Mouse (Mus musculus) stomach, embryonic 14.5 days (tissue): ENCODE measurements around the gene Sod3. TPM values are rescaled to one million over a fixed set of nuclear protein-coding genes. Genes with fewer than 3 reads are reported as not detected.

Source experiments
- ATAC-seq: fragments of 200-750 bp; cut with Nextera tagmentation; 2 replicates; pipeline ENCODE4 v1.8.0; 2017; ENCODE audit warnings: low read depth, moderate TSS enrichment; ENCODE audit not compliant: insufficient number of reproducible peaks, insufficient read depth, low FRiP score
- H3K27ac ChIP-seq: fragments of 300-500 bp; sonication (generic); 2 replicates; pipeline ENCODE4 v1.5.1; 2014; ENCODE audit warnings: mild to moderate bottlenecking, low read length, moderate library complexity, mixed read lengths
- H3K27me3 ChIP-seq: fragments of 300-500 bp; sonication (generic); 2 replicates; pipeline ENCODE4 v1.6.1; 2014; ENCODE audit warnings: low read length, control low read depth, mixed read lengths; ENCODE audit not compliant: control insufficient read depth, insufficient read depth
- H3K36me3 ChIP-seq: fragments of 300-500 bp; sonication (generic); 2 replicates; pipeline ENCODE4 v1.6.1; 2014; ENCODE audit warnings: mild to moderate bottlenecking, control low read depth, low read length, moderate library complexity, mixed read lengths; ENCODE audit not compliant: control insufficient read depth, insufficient read depth
- H3K4me1 ChIP-seq: fragments of 300-500 bp; sonication (generic); 2 replicates; pipeline ENCODE4 v1.6.1; 2014; ENCODE audit warnings: low read length, control low read depth, mixed read lengths; ENCODE audit not compliant: control insufficient read depth, insufficient read depth
- H3K4me2 ChIP-seq: fragments of 300-500 bp; sonication (generic); replicated peaks from 2 replicates; pipeline ENCODE4 v1.6.1; 2014; ENCODE audit warnings: low read depth, low read length, control low read depth
- H3K4me3 ChIP-seq: fragments of 300-500 bp; sonication (generic); 2 replicates; pipeline ENCODE4 v1.5.1; 2014; ENCODE audit warnings: low read depth, low read length, control low read depth
- H3K9ac ChIP-seq: fragments of 300-500 bp; sonication (generic); replicated peaks from 2 replicates; pipeline ENCODE4 v1.6.1; 2014; ENCODE audit warnings: low read depth, mild to moderate bottlenecking, control low read depth, low read length, moderate library complexity, mixed read lengths
- H3K9me3 ChIP-seq: fragments of 300-500 bp; sonication (generic); 2 replicates; pipeline ENCODE4 v1.6.1; 2016; ENCODE audit warnings: low read depth, low read length, control low read depth; ENCODE audit not compliant: control insufficient read depth
- WGBS: fragments of 180-500 bp; shearing (Covaris S2); extraction: QIAGEN DNeasy Blood & Tissue Kit; methylation state at CpG from one replicate; pipeline ENCODE4 v1.1.7; 2014; 5-methylcytosine and 5-hydroxymethylcytosine counted together
- polyA plus RNA-seq: library from polyadenylated mRNA; unstranded; fragments of >200 nt; fragmentation: Nextera tagmentation; extraction: Ambion mirVana; gene quantifications from 2 replicates; pipeline ENCODE4 v1.2.1, GENCODE M21; 2014

Gene Sod3
- polyA plus RNA-seq, 1 experiment from 2014 or later: 0.46 TPM

GRCm38 (mm10) chr5:52352730-52353129, 10.9 kb upstream of the Sod3 start:
- Histone ChIP-seq H3K27me3 (no peaks in the 10 kb centered on the region), H3K36me3 (no peaks in the 10 kb centered on the region), H3K27ac (no peak overlapping the region), H3K4me2 (no peak overlapping the region), H3K9ac (no peak overlapping the region), H3K9me3 (no peaks in the 10 kb centered on the region), H3K4me3 (no peak overlapping the region), H3K4me1 (no peaks in the 10 kb centered on the region)
- 82% methylated on average over 5 of the region's 5 CpGs for WGBS
- no peak for ATAC-seq

- Histone ChIP-seq H3K27ac (no peak overlapping the region), H3K9me3 (no peaks in the 10 kb centered on the region), H3K36me3 (no peaks in the 10 kb centered on the region), H3K27me3 (no peaks in the 10 kb centered on the region), H3K4me2 (no peak overlapping the region), H3K4me1 (no peaks in the 10 kb centered on the region), H3K9ac (no peak overlapping the region), H3K4me3 (no peak overlapping the region)
- WGBS: 73% methylated on average over 4 of the region's 4 CpGs
- ATAC-seq: no peak
Observed at GRCm38 (mm10) chr5:52354441-52354840, 9.2 kb upstream of the Sod3 start.

GRCm38 (mm10) chr5:52355612-52356011, 8.0 kb upstream of the Sod3 start:
- Histone ChIP-seq H3K4me1 (0 out of 2 replicates have a peak, but pooled peaks cover 4% of the 10 kb centered on the region), H3K9ac (no peak overlapping the region), H3K27me3 (no peaks in the 10 kb centered on the region), H3K9me3 (no peaks in the 10 kb centered on the region), H3K4me3 (no peak overlapping the region), H3K36me3 (no peaks in the 10 kb centered on the region), H3K4me2 (no peak overlapping the region), H3K27ac (no peak overlapping the region)
- WGBS: 82% methylated on average over 7 of the region's 7 CpGs
- no peak for ATAC-seq

- whole genome bisulfite sequencing: 60% methylated on average over 9 of the region's 9 CpGs
- no peak for ATAC-seq
- no peak overlapping the region for H3K9ac ChIP-seq
- no peak overlapping the region for H3K27ac ChIP-seq
- H3K9me3 ChIP-seq: no peaks in the 10 kb centered on the region
- no peaks in the 10 kb centered on the region for H3K36me3 ChIP-seq
- H3K4me2 ChIP-seq: no peak overlapping the region
- no peak overlapping the region for H3K4me3 ChIP-seq
- 0 out of 2 replicates have a peak, but pooled peaks cover 4% of the 10 kb centered on the region for H3K4me1 ChIP-seq
- H3K27me3 ChIP-seq: no peaks in the 10 kb centered on the region
Observed at GRCm38 (mm10) chr5:52357175-52357754, 6.3 kb upstream of the Sod3 start.

GRCm38 (mm10) chr5:52358120-52358519, 5.5 kb upstream of the Sod3 start:
- WGBS: 59% methylated on average over 6 of the region's 6 CpGs
- no peak overlapping the region for H3K4me2 ChIP-seq
- H3K9me3 ChIP-seq: no peaks in the 10 kb centered on the region
- H3K27ac ChIP-seq: no peak overlapping the region
- peaks cover 6% of the 10 kb centered on the region; the same call in 1 of the 2 replicates for H3K4me1 ChIP-seq
- no peaks in the 10 kb centered on the region for H3K27me3 ChIP-seq
- H3K4me3 ChIP-seq: no peak overlapping the region
- H3K9ac ChIP-seq: no peak overlapping the region
- no peak for ATAC-seq
- H3K36me3 ChIP-seq: no peaks in the 10 kb centered on the region

GRCm38 (mm10) chr5:52360286-52361049, 3.1 kb upstream of the Sod3 start:
- no peak for ATAC-seq
- Histone ChIP-seq H3K4me1 (peaks cover 14% of the 10 kb centered on the region; the same call in 1 of the 2 replicates), H3K9me3 (no peaks in the 10 kb centered on the region), H3K36me3 (no peaks in the 10 kb centered on the region), H3K27me3 (no peaks in the 10 kb centered on the region), H3K4me3 (no peak overlapping the region), H3K4me2 (no peak overlapping the region), H3K27ac (no peak overlapping the region), H3K9ac (no peak overlapping the region)
- WGBS: 62% methylated on average over 21 of the region's 21 CpGs

- H3K27ac ChIP-seq: no peak overlapping the region
- H3K4me3 ChIP-seq: no peak overlapping the region
- no peak overlapping the region for H3K9ac ChIP-seq
- ATAC-seq: no peak
- H3K36me3 ChIP-seq: no peaks in the 10 kb centered on the region
- 72% methylated on average over 6 of the region's 6 CpGs for WGBS
- H3K9me3 ChIP-seq: no peaks in the 10 kb centered on the region
- no peaks in the 10 kb centered on the region for H3K27me3 ChIP-seq
- no peak overlapping the region for H3K4me2 ChIP-seq
- peaks cover 14% of the 10 kb centered on the region; the same call in 1 of the 2 replicates for H3K4me1 ChIP-seq
Observed at GRCm38 (mm10) chr5:52362776-52363467, 669 bp upstream of the Sod3 start.

GRCm38 (mm10) chr5:52364521-52364920, 930 bp downstream of the Sod3 start:
- Histone ChIP-seq H3K4me2 (no peak overlapping the region), H3K4me3 (no peak overlapping the region), H3K4me1 (peaks cover 14% of the 10 kb centered on the region; the same call in 1 of the 2 replicates), H3K27me3 (no peaks in the 10 kb centered on the region), H3K36me3 (no peaks in the 10 kb centered on the region), H3K9ac (no peak overlapping the region), H3K27ac (no peak overlapping the region), H3K9me3 (no peaks in the 10 kb centered on the region)
- no peak for ATAC-seq
- whole genome bisulfite sequencing: 42% methylated on average over 5 of the region's 5 CpGs
